Mouse (Mus musculus): ENCODE results near the gene Olfr1040. TPM values are rescaled to one million over a fixed set of nuclear protein-coding genes. Genes with fewer than 3 reads are reported as not detected.
"Not testable (repeated sequence)": the region's sequence is repeated elsewhere in the genome, so short reads cannot be mapped to it uniquely, and the experiment has no call there.

Olfr1040 gene
- not detected for total RNA-seq (2021)
- long read RNA-seq: 0 reads

- no peak for DNase-seq (ENCODE audit: low spot score in 2 of 2)
Observed at GRCm38 (mm10) chr2:86146632-86147031, at the start of gene Olfr1040. Gene Olfr1040 (minus strand): TSS chr2:86146732.

GRCm38 (mm10) chr2:86195863-86196262, 49.3 kb upstream of the Olfr1040 start:
- DNase-seq (ENCODE audit: low spot score in 2 of 2): no peak

GRCm38 (mm10) chr2:86185583-86185982, 39.1 kb upstream of the Olfr1040 start, which contains the start of gene Olfr52:
Gene Olfr52 (minus strand): TSS chr2:86185683.
- DNase-seq (ENCODE audit: low spot score in 2 of 2): no peak

- no peak for DNase-seq (ENCODE audit: low spot score in 2 of 2)
Observed at GRCm38 (mm10) chr2:86179950-86180349, 33.4 kb upstream of the Olfr1040 start.

- DNase-seq (ENCODE audit: low spot score in 2 of 2): no peak
Observed at GRCm38 (mm10) chr2:86177720-86178119, 31.2 kb upstream of the Olfr1040 start, which contains the start of gene Olfr1044. Gene Olfr1044 (minus strand): TSS chr2:86177820.

- DNase-seq (ENCODE audit: low spot score in 2 of 2): not testable (repeated sequence)
Observed at GRCm38 (mm10) chr2:86175422-86175821, 28.9 kb upstream of the Olfr1040 start.

GRCm38 (mm10) chr2:86167422-86167821, 20.9 kb upstream of the Olfr1040 start, which contains the start of gene Olfr1043:
Gene Olfr1043 (minus strand): TSS chr2:86167522.
- no peak for DNase-seq (ENCODE audit: low spot score in 2 of 2)

GRCm38 (mm10) chr2:86161738-86162137, 15.2 kb upstream of the Olfr1040 start, which contains the start of gene Olfr1042:
Gene Olfr1042 (minus strand): TSS chr2:86161838.
- no peak for DNase-seq (ENCODE audit: low spot score in 2 of 2)

- no peak for DNase-seq (ENCODE audit: low spot score in 2 of 2)
Observed at GRCm38 (mm10) chr2:86135828-86136227, 10.7 kb downstream of the Olfr1040 start, which contains the start of gene Olfr1039. Gene Olfr1039 (minus strand): TSS chr2:86135928.

Other genes with a start within 250 kb of the Olfr1040 start
- gene Olfr1024, start 241.7 kb downstream of the Olfr1040 start, total RNA-seq (2021): not detected
- gene Olfr1025-ps1, start 231.5 kb downstream of the Olfr1040 start, total RNA-seq (2021): not detected
- not detected for gene Olfr1026, start 225.2 kb downstream of the Olfr1040 start, total RNA-seq (2021)
- gene Olfr1028, start 196.3 kb downstream of the Olfr1040 start, total RNA-seq (2021): not detected
- gene Olfr1029, start 172.8 kb downstream of the Olfr1040 start, total RNA-seq (2021): not detected
- not detected for gene Olfr1030, start 167.5 kb downstream of the Olfr1040 start, total RNA-seq (2021)
- gene Olfr1031, start 156.4 kb downstream of the Olfr1040 start, total RNA-seq (2021): not detected
- gene Olfr1032, start 141.2 kb downstream of the Olfr1040 start, total RNA-seq (2021): not detected
- not detected for gene Olfr1033, start 126.1 kb downstream of the Olfr1040 start, total RNA-seq (2021)
- gene Olfr1034, start 100.9 kb downstream of the Olfr1040 start, total RNA-seq (2021): not detected
- not detected for gene Olfr1036, start 72.7 kb downstream of the Olfr1040 start, total RNA-seq (2021)
- gene Olfr1037, start 59.3 kb downstream of the Olfr1040 start, total RNA-seq (2021): not detected
- not detected for gene Olfr1039, start 10.8 kb downstream of the Olfr1040 start, total RNA-seq (2021)
- gene Olfr1042, start 15.1 kb upstream of the Olfr1040 start, total RNA-seq (2021): not detected
- not detected for gene Olfr1043, start 20.8 kb upstream of the Olfr1040 start, total RNA-seq (2021)
- not detected for gene Olfr1044, start 31.1 kb upstream of the Olfr1040 start, total RNA-seq (2021)
- not detected for gene Olfr52, start 39.0 kb upstream of the Olfr1040 start, total RNA-seq (2021)
- gene Olfr1045, start 56.3 kb upstream of the Olfr1040 start, total RNA-seq (2021): not detected
- not detected for gene Olfr1046, start 72.6 kb upstream of the Olfr1040 start, total RNA-seq (2021)
- not detected for gene Olfr1047, start 84.7 kb upstream of the Olfr1040 start, total RNA-seq (2021)
- gene Olfr1048, start 93.6 kb upstream of the Olfr1040 start, total RNA-seq (2021): not detected
- gene Olfr1049, start 111.6 kb upstream of the Olfr1040 start, total RNA-seq (2021): not detected
- not detected for gene Olfr1051, start 132.4 kb upstream of the Olfr1040 start, total RNA-seq (2021)
- not detected for gene Olfr1052, start 145.7 kb upstream of the Olfr1040 start, total RNA-seq (2021)
- gene Olfr1053, start 168.6 kb upstream of the Olfr1040 start, total RNA-seq (2021): not detected
- gene Olfr1054, start 188.7 kb upstream of the Olfr1040 start, total RNA-seq (2021): not detected
- not detected for gene Olfr1055, start 203.6 kb upstream of the Olfr1040 start, total RNA-seq (2021)
- gene Olfr1056, start 215.7 kb upstream of the Olfr1040 start, total RNA-seq (2021): not detected
- not detected for gene Olfr1057, start 231.7 kb upstream of the Olfr1040 start, total RNA-seq (2021)
- gene Olfr1058, start 241.8 kb upstream of the Olfr1040 start, total RNA-seq (2021): not detected